Mouse (Mus musculus) retina, adult 2 months (tissue): ENCODE data around the gene Slc9a9.
A peak's percentile ranks its signal among the peaks of the same experiment; 100 is the strongest.

Source experiments
- DNase-seq: peaks from one replicate; pipeline ENCODE4 v3.0.0-alpha.2; 2012; ENCODE audit warnings: low read depth, low spot score

Gene Slc9a9

DNA sequence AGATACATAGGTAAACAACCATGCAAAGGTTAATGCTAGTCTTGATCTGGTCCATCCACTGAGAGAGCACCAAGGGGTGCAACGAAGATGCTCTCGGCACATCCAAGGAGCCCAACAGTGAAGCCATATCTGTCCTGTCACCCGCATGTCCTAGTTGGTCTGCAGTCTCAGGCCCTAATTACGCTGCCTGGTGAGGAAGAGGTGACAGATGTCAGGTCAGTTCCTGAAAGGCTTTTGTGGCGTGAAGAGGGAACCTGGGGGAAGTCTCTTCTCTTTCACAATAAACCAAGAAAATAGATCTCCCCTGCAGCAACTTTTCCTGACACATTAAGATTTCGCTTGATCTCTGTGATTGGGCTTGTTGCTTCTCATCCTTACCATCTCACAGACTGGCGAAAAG lies 277.5 kb downstream of the Slc9a9 start:
- no peak for DNase-seq

DNA sequence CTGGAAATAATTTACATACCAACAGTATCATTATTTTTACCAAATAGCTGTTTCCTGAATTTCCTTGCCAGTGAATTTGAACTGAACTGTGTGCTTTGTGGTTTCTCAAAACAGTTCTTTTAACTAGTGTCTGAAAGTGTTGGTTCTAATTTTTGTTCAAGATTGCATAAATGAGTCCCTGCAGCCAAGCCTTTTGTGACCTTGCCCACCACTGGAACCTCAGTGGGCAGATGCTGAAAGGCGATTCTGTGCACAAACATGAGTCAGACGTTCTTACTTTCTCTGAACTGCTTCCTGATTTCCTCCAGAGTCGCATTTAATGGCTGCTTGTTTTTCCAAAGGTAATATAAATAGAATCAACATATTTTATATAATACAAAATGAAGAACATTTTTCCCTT lies 281.0 kb downstream of the Slc9a9 start:
- no peak for DNase-seq

DNA sequence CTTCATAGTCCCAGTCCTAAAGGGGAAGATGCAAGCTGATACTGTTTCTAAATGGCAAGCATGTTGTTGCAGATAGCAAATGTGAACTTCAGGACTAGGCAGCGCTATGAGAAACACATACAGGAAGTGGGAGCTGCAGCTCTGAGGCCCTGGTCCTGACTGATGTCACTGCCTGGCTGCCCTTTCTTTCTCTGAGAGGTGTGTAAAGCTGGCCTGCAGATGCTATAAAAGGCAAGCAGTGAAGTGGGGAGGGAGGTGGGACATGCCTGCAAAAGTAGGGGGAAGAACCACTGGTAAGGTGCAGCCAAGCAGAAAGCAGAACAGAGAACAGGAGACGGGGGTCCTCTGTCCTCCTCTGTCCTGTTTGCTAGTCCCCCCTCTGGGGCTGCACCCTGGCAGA lies 285.9 kb downstream of the Slc9a9 start:
- no peak for DNase-seq

DNA sequence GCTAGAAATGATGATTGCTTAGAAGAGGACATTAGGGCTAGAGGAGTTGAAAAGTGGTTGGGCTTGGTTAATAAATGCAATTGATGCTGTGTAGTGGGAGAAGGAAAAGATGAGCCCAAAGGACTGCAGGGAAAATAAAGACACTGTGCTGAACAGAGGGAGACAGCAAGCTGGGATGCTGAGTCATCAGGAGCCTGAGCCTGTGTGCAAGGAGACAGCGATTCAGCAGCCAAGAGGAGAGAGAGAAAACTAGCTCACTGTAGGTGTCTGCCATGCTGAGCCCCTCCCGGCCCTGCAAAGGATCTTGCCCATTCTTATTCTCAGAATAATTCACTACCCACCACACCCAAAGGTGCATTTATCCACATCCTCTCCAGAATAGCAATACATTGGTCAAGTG lies 288.7 kb downstream of the Slc9a9 start:
- DNase-seq, result no peak

DNA sequence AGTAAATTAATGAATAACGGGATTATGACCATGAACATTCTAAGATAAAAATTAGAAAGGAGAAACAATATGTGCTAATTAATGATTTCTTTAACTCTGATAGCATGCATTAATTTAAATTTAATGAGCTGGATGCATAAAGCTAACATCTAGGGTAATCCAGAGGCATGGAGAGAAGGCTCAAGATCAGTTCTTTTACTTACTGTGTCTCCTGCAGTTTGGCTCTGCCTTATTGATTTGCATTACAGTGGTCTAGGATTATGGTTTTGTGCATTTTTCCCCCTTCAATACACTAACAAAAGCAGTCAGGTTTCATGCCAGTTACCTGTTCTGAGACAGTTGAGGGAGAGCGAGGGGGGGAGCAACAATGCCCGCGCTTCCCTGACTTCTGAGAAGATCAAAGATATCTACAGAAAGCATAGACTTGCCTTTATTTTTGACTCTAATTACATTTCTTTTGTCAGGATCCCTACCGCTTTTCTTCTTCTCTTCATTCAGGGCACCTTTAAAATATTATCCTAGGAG lies 298.9 kb downstream of the Slc9a9 start:
- no peak for DNase-seq

DNA sequence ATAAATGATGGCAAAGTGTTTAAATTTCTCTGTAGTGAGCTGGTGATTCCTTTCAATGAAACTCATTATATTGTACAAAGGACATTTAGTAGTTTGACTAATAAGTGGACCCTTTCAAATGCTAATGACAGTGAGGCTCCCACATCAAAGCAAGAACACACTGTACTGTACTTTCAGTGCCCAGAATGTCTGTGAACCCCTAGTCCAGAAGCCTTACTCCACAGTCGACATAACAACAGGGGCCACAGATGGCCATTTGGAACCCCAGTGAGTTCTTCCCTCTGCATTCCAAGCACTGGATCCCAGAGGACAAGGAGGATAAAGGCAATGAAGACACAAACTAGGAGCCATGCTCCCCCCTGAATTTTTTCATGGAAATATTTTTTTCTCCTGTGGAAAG lies 299.4 kb downstream of the Slc9a9 start:
- DNase-seq, result peak; percentile 3

DNA sequence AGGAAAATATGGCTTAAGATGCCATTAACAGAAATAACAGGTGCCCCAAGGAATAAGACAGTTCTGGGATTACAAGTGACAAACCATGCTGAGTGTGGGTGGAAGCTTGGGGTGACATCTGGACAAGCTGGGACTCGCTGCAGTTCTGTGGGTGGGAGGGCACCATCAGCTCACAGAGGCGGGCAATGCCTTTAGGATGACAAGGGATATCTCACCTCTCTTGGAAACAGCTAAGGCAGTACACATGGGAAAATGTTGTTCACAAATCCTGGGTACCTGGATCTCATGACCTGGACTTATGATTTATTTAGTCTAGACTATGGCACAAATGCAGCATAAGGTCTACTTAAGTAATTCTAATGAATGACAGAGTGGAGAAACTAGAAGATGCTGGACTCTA lies 302.3 kb downstream of the Slc9a9 start:
- DNase-seq, result no peak

DNA sequence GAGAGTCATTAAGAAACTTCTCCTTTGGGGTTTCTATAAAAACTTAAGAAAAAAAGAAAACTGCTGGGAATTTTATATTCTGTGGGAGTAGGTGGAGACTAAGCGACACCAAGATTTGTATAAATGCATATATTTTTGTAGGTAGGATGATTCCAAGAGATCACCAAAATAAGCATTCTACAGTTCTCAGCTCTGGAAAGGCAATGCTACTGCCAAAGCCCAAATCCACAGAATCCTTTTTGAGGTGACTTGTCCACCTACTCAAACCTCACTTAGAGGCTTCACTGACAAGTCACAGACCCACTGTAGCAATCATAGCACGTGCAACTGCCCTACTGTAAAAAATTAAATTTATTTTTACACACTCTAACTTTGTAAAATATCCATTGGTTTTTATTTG lies 303.0 kb downstream of the Slc9a9 start:
- DNase-seq, result no peak

DNA sequence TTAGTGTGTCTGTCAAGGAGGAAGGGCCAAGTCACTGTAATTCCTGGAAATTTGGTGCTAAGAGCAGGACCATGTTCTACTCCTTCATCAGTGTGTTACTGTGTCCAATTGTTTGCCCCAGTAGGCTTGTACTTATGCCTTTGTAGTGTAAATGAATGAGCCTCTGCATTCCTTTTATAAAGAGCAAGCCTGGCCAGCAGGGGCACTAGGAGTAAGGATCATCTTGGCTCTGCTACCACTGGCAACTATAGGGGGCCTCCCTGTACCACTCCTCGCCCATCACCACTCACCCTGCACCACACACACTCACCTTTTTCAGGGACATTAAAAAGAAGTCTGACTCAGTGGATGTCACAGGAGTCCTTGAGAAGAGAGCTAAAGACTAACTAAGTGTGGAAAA lies 306.5 kb downstream of the Slc9a9 start:
- DNase-seq, result no peak

DNA sequence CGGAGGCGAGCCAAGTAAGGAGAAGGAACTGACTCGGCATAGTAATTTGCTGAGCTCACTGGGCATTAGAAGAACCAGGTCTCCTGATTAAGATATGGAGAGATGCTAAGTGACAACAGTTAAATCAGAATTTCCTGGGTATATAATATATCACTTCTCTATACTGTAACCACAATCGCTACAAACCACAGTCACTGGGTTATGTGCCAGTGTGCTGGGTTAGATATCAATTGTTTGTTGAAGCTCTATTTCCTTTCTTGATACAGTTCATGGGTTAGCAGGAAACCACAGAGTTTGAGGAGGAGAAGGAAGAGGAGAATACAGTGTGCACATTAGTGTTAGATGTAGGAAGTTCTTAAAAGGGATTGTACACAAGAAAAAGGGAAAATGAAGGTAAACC lies 323.9 kb downstream of the Slc9a9 start:
- no peak for DNase-seq

DNA sequence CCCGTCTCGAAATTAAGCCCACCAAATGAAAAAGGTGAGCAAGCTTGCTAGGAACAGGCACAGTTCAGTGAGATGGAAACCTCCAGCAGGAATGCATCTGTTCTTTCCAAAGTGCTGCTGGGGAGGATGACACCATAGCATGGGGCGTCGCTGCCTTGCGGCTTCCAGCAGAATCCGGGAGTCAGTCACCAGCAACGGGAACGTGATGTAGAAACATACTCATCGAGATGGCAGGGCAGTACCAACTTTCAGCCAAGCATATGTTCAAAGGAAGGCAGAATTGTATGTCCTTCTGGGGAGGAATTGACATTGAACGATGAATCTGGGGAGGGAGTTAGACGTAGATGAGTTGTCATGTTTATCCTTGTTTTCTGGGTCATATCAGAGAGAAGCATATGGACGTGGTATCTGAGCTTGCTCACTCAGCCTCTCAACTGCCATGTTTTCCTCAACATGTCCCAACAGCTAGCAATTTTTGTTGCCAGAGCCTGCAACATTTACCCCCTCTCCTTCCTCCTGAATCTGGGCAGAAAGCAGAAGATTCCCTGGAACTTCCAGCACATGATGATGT lies 350.5 kb downstream of the Slc9a9 start:
- DNase-seq, result no peak

DNA sequence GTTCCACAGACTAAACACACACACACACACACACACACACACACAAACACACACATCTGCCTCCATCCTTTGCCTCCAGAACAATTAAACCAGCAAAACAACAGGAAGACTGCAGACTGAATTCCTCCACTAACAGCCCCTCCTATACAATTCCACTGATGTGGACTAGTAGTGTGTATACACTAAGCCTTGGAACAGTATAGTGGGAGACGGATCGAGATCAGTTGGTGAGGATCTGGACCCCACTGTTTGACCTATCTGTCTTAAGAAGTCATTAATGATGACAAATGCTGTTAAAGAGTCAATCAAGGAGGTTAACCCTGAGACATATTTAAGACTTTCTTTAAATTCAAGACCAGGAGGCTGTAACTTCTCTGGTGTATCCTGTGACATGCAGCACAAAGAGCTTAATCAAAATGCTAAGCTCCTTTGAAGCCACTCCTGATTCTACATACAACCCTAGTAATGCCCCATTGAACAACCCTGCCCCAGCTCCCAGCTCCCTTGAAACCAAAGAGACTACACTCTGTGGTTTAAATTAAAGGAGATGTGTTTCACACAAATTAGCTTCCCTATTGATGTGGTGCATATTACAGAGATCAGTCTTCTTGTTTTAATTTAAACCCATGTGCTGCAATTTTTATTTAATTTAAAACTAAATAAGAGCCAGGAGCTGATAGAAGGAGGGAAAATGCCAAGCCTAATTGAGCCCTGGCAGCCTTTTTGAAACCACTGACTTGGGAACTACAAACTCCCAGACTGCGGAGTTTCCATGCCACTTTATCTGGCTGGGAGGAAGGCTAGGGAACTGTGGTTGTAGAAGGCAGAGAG lies 364.6 kb downstream of the Slc9a9 start:
- no peak for DNase-seq

DNA sequence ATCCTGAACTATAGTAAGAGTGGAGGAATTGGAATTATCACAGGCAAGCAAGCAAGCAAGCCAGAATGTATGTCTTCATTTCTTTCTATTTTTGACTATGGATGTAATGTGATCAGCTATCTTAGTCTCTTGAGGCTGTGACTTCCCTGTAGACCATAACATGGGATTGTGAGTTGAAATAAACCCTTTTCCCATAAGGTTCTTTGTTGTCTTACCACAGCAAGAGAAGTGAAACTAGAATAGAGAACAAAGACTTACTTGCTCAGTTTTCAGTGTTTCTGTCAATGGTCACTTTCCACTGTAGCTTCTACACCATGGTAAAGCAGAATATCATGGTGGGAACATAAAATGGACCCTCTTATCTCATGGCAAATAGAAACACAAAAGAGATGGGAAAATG lies 366.5 kb downstream of the Slc9a9 start:
- DNase-seq, result no peak

DNA sequence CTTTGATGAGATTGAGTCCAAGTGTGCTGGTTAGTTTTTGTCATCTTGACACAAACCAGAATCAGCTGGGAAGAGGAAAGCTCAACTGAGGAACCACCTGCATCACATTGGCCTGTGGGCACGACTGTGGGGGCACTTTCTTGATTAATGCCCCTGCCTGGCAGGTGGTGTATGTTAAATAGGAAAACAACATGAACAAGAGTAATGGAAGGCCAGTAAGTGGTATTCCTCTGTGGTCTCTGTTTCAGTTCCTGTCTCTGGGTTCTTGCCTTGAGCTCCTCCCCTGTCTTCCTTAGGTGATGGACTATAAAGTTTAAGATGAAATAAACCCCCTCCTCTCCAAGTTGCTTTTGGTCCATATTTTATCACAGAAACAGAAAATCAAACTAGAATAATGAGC lies 372.7 kb downstream of the Slc9a9 start:
- DNase-seq, result no peak

DNA sequence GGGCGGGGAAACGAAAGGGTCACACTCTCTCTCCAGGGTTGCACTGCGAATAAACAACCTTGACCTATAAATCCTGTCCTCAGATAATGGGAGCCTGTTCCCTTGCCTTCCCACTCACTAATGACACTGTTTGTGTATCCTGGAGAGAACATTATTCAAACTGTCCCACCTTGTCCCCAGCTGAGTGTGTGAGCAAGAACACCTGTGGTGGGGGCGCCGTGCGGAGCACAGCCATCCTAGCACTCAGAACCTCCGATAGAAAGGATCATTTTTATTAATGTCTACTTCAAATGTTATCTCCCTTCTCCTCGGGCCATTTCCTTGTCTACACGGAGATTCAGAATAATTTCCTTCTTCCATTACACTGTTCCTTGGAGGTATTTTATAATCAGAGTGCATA lies 382.5 kb downstream of the Slc9a9 start:
- DNase-seq, result no peak

DNA sequence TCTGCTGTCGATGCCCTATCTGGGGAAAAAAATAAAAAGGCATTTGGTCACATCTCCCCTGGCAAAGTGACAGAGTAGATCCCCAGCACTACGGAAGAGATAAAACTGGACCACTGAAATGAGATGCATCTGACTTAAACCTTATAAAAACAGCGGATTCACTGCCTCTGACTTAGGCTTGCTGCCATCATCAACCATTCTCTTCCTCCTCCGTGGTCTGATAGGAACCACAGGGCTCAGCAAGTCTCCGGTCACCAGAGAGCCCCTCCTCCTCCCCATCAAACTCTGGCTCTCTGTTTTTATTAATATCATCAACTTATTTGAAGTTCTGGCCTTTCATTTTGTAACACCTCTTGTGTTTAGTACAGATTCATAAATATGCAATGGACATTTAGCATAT lies 383.5 kb downstream of the Slc9a9 start:
- DNase-seq, result no peak

DNA sequence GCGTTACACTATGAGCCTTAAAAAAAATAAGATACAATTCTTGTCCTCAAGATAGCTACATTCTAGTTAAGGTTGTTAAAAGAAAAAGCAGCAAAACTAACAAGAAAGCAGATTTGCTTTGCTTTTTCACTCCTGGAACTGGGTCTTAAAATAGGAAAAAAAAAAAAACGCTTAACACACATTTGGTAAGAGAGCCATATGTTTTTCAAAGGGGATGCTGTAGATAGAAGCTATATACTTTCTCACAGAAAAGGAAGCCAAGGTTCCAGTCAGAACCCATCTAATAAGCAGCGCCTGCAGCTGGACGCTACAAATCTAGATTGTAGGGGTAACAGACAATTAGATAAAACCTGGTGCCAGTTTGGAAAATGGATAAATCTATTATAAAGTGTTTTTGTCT lies 386.1 kb downstream of the Slc9a9 start:
- DNase-seq, result no peak

DNA sequence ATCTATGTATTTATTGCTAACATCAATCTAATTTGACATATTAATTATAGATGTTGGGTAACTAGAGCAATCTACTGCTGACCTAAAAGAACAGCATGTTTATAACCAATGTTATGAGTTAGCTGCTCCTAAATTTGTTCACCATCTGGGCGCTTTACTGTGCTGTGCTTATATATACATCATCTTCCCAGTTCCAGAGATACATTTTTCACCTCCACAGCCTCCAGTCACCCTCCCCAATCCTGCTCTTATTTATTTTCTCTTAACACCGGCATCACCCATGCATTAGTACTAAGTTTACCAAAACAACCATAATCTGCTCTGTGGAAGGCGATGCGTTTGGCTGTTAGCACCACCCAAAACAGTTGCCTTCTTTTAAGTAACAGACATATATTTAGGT lies 391.0 kb downstream of the Slc9a9 start:
- no peak for DNase-seq

DNA sequence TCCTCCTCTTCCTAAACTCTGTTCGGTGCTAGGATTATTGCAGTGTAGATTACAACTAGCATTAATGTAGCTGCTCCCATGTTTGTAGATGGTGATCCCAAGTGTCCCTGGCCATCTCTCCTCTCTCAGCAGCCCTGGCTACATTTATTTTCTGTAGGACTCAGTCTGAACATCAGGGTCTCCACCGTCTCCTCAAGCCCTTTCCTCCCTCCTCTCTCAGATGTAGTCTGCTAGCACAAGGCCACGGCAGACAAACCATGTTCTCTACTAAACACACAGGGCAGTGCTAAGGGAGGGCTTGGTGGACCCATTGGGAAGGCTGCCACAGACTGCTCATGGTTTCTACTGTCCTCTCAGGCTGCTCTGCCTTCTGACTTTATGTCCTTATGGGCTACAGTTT lies 397.3 kb downstream of the Slc9a9 start:
- no peak for DNase-seq

DNA sequence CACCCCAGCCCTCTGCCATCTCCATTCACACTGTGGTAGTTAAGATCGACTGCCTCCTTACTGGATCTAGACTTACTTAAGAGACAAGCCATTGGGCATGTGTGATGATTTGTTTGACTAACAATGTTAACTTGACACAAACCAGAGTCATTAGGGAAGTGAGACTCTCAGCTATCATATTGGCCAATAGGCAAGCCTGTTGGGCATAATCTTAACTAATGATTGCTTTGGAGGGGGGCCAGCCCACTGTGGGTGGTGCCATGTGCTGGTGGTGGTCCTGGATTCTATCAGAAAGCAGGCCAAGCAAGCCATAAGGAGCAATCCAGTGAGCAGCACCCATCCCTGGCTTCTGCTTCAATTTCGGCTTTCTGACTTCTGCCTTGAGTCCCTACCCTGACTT lies 398.8 kb downstream of the Slc9a9 start:
- DNase-seq, result no peak

DNA sequence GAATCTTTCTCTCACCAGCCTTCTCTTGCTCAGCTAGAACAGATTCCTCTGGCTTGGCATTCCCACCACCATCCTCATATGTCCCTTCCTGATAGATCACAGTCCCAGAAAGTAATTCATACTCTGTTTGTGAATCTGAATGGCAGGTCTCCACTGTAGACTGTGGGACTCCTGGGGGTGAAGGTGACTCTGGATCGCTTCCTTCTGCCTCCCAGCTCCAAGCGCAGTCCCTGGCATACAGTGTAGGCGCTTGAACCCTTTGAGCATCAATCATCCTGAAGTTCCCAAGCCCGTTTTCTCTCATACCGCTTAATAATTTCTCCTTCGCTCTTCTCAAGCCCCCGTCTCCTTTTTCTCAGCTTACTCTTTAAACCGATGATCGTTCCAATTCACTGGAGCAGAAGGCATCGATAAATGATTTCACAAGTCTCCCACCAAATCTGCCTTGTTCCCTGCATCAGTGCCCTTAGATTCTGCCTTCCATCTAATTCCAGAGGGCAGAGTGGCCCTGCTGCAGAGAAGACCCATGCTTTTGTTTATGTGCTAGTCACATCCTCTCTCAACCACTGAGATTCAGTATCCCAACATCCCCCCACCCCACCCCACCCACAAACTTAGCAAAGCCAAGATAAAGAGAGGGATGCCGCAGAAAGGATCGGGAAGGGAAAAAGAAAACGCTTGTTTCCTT lies 401.3 kb downstream of the Slc9a9 start:
- no peak for DNase-seq

DNA sequence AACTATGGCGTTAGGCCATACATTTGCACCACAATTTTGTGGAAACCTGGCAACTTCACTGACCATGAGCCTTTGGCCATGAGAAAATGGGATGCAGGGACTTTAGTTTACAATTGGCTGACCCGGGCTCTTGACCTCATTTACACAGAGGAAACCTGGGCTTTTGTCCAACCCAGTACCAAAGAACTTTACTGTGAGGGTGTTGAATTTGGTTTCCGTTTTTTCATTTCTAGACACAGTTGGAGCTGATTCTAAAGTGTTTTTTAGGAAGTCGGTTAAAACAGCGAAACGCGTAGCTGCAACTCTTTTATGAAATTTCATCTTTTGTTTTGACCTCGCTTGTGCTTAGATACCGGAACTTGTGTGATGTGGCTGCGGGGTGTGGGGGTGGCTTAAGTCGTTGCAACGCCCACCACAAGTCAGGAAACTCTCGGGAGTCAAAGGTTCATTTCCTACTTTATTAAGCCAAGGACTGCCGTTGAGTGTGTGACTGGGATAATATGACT lies 402.8 kb downstream of the Slc9a9 start:
- DNase-seq, result no peak

DNA sequence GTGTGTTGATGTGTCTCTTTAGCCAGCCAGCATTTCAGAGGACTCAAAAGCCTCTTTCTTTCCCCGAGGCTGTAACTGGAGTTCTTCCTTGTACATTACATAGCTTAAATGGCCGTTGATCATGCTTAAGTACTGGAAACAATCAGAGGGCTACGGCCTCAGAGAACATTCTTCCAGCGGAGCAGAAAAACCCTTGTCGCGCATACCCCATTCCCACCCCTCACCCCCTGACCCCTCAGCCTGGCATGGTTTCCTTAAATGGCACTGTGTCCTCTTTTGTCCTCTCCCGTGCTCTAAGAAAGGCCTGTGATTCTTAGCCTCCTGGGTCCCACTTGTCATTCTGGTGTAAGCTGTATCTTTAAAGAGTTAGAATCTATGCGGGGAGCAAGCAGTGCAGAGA lies 404.0 kb downstream of the Slc9a9 start:
- DNase-seq, result no peak
